Mouse (Mus musculus): ENCODE measurements at regions not wholly inside any gene's neighbourhood (a gene's known extent, or its start where the extent isn't known, plus 50 kb on each side); places are given as distances from the start of the nearest gene placed in this dataset.

DNA sequence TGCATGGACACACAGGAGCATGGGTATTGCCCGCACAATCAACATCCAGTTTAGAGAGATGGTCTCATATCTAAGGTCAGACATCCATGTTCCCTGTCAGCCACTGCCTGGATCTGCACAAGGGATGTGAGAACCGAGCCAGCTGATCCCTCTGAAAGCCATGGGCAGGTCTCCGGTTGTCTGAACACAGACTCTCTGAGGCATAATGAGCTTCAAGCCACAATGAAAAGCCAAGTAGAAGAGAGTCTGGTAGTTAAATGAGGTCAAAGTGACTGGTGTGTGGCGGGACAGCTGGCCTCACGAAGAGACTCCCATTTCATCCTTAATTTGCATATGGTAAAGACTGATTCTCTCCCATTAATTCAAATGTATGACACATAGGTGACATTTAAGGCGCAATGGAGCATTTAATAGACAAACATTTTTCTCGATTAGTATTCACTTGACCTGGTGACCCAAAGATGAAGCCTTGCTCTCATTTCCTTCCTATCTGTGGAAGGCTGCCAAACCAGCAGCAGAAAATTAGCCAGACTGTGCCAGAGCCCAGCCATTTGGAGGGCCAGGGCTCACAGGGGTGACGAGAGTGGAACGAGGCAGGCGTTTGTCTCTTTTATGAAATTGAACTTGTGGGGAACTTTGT lies 132.2 kb downstream of the Rpl14 start:
- Histone ChIP-seq H3K4me3 (no peak overlapping the region), H3K27ac (no peak overlapping the region)
- intact Hi-C loops (cut with DNase I): no loop called here
- DNase-seq (ENCODE audit: extremely low spot score in 1 of 2, low spot score in 2 of 2): no peak
- TF ChIP-seq CTCF (IDR thresholded peaks at IDR 0.05): no peak

DNA sequence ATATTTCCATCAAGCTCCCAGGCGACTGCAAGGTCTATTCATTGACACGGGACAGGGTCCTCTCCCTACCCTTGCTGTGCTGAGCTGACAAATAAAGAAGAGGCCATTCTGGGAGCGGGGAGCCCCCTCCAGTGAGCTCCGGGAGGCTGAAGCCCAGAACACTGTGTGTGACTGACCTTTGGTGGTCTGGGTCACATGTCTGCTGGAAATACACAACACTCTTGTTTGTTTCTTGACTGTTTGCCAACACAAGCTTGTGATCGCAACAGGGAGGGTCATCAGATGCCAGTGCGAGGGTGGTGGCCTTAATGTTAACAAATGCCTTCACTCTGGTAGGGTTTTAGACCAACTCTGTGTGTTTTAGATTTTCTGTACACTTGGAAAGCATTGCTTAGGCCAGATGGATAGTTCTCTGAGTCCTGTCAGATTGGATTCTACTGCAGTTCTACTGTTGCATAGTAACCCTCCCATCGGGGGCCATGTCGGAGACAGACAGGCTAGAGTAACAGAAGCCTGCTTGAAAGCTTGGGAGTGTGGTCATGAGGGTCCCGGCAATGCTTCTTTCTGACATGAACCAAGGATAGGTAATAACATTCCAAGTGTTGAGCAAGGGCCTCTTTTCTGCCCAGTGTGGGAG lies 135.4 kb downstream of the Rpl14 start:
- no peak for DNase-seq (ENCODE audit: extremely low spot score in 1 of 2, low spot score in 2 of 2)
- Histone ChIP-seq H3K27ac (no peak overlapping the region), H3K4me3 (no peak overlapping the region)
- intact Hi-C loops (cut with DNase I): no loop called here
- no peak for TF ChIP-seq CTCF (IDR thresholded peaks at IDR 0.05)

DNA sequence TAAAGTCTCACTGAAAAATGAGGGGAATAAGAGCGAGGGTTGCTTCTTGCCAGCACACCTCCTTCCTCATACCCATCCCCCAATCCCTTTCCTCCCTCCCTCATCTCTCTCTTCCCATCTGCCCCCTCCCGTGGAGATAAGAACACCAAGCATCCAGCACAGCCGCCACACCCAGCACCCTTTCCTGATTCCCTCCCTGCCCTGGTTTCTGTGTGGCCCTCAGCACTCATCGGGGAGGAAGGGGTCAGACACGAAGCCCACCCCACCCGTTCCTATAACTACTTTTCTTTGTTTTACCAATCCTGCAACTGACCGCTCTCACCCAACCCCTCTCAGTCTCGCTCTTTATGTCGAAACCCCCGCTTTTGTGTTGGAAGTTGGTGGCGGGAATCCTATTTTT lies 137.3 kb downstream of the Rpl14 start:
- DNase-seq (ENCODE audit: extremely low spot score in 1 of 2, low spot score in 2 of 2): no peak
- intact Hi-C loops (cut with DNase I): no loop called here
- Histone ChIP-seq H3K27ac (no peak overlapping the region), H3K4me3 (no peak overlapping the region)
- TF ChIP-seq CTCF (IDR thresholded peaks at IDR 0.05): no peak

DNA sequence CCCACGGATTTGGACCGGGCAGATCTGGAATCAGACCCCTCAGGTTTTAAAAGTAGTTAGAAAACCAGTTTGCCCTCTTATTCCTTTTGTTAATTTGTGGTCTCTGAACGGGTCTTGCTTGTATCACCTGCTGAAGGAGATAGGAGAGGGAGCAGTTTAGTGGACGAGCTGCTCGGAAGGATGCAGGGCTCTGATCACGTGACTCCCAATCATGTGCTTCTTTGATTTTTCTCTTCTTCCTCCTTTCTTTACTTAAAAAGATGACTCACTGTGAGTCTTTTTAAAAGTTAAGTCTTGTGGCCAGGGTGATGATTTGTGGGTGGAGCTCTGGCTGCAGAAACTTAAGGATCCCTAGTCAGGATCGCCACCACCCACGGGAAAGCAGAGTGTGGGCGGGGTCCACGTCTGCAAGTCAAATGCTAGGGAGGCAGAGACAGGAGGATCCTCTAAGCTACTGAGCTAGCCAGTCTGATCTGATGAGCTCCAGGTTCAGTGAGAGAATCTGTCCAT lies 138.0 kb downstream of the Rpl14 start:
- H3K27ac ChIP-seq: no peak overlapping the region
- H3K4me3 ChIP-seq: no peak overlapping the region
- no peak for DNase-seq (ENCODE audit: extremely low spot score in 1 of 2, low spot score in 2 of 2)
- intact Hi-C loops (cut with DNase I): no loop called here
- no peak for TF ChIP-seq CTCF (IDR thresholded peaks at IDR 0.05)

DNA sequence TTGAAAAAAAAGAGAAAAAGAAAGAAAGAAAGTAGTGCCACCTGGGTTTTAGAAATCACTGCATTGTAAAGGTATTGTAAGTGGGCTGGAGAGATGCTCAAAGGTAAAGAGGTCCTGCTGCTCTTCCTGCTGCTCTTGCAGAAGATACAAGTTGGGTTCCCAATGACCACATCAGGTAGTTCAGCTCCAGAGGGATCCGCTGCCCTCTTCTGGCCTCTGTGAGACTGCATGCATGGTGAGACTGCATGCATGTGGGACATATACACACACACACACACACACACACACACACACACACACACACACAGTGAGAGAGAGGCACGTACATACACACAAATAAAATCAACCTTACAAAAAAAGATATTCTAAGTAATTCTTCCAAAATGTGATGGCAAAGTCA lies 141.7 kb downstream of the Rpl14 start:
- no peak overlapping the region for H3K4me3 ChIP-seq
- no peak for TF ChIP-seq CTCF (IDR thresholded peaks at IDR 0.05)
- DNase-seq (ENCODE audit: extremely low spot score in 1 of 2, low spot score in 2 of 2): no peak
- intact Hi-C loops (cut with DNase I): no loop called here
- H3K27ac ChIP-seq: no peak overlapping the region

DNA sequence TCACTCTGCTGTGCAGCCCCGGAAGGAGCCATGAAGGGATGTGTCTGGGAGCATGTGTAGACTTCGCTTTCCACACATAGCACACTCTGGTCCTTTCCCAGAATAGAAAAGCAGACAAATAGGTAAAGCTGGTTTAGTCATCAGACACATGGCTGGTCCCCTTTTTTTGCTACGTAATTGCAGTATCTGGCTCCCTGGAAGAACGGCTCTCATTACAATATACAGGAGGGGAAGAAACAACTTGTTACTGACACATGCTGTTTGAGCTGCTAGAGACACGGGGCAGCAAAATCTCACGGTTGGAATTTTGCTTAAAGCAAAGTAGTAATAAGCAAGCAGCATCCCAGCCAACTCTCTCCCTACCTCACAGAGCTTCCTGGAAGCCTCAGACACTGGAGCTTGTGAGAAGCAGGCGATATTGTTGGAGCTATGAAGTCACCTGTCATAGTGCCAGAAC lies 144.4 kb downstream of the Rpl14 start:
- peak in 1 of 2 experiments; percentile 19 for DNase-seq (ENCODE audit: extremely low spot score in 1 of 2, low spot score in 2 of 2)
- Histone ChIP-seq H3K27ac (peak overlapping the region; percentile 51; the same call in 1 of the 2 replicates), H3K4me3 (no peak overlapping the region)
- intact Hi-C loops (cut with DNase I): loop anchor here (2.0 kb wide), 1 partner anchor 153 kb away; no protein-coding TSS in a partner anchor
- TF ChIP-seq CTCF (IDR thresholded peaks at IDR 0.05): no peak

DNA sequence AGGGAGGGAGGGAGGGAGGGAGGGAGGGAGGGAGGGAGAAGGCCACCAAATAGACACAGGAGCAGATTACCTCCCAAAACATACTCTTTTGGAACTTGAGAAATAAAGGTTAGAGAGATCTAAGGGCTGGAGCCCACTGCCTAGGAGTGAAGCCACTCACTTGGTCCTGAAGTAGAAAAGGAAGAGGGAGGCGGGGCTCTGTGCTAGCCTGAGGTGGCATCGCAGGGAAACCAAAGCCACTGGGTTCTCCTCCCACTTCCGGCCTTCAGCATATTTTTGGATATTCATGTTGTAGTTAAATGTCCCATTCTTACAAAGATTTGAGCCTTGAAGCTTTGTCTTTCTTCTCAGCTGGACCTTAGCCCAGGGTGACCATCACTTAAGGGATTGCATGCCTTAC lies 147.6 kb downstream of the Rpl14 start:
- Histone ChIP-seq H3K27ac (no peak overlapping the region), H3K4me3 (no peak overlapping the region)
- intact Hi-C loops (cut with DNase I): no loop called here
- no peak for DNase-seq (ENCODE audit: extremely low spot score in 1 of 2, low spot score in 2 of 2)
- no peak for TF ChIP-seq CTCF (IDR thresholded peaks at IDR 0.05)

DNA sequence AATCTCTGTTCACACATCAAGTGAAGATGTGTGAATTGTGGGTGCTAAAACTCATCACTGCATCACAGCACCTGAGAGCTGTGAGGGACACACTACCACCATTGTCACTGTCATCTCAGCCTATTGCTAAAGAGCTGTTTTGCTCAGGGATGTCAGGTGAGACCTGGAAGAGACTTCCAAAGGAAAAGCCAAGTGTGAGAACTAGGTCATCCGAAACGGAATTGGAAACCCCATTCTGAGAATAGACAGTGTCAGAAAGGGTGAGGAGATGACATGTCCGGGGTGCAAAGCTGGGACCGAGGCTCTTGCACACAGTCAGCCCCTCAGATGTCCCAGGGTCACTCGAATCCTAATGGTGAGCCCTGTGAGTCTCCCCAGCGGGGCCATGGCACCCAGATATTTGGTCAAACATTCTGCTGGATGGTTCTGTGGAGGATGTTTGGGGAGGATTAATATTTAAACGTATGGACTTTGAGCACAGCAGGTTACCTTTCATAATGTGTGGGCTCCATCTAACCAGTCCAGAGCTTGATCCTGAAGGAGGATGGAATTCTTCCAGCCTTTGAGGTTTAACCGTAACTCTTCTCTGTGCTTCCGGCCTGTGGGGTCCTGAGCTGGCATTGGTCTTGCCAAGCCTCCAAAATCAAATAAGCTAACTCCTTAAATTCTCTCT lies 150.3 kb downstream of the Rpl14 start:
- DNase-seq (ENCODE audit: extremely low spot score in 1 of 2, low spot score in 2 of 2): no peak
- intact Hi-C loops (cut with DNase I): no loop called here
- Histone ChIP-seq H3K27ac (no peak overlapping the region), H3K4me3 (no peak overlapping the region)
- no peak for TF ChIP-seq CTCF (IDR thresholded peaks at IDR 0.05)

DNA sequence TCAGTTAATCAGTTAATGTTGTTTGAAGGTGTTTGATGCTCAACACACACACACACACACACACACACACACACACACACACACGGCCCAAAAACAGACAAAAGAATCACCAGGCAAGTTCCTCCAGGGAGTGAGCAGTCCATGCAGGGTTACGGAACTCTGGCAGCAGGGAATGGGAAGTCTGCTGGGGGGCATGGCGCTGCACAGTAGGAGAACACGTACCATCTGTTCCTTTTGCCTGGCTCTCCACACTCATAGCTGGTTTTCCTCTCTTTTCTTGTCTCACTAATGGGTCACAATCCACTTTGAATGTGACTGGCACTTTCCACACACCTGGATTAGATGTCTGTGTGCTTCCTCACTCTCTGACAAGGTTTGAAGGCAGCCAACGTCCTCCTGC lies 151.8 kb downstream of the Rpl14 start:
- intact Hi-C loops (cut with DNase I): no loop called here
- no peak for TF ChIP-seq CTCF (IDR thresholded peaks at IDR 0.05)
- no peak for DNase-seq (ENCODE audit: extremely low spot score in 1 of 2, low spot score in 2 of 2)

DNA sequence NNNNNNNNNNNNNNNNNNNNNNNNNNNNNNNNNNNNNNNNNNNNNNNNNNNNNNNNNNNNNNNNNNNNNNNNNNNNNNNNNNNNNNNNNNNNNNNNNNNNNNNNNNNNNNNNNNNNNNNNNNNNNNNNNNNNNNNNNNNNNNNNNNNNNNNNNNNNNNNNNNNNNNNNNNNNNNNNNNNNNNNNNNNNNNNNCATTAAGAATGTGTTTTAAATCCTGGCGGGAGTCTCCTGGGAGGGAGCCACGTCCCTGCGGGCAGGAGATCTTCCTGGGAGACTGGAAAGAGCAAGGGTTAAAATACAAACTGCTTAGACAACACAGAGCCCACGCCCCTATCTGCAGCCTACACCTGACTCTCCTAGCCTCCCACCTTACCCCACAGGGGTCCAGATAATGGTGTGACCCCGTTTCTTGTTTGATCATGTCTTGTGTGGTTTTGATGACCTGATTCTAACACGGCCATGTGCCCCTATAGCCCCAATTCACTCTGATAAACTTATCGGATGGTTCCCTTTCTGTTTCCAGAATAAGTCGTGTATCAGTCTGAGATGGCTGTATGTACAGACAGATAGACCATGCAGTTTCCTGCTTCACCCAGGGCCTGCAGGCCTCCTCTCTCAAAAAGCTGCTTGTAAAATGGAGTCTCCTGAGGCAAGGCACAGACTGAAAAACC lies 160.8 kb downstream of the Rpl14 start:
- TF ChIP-seq CTCF (IDR thresholded peaks at IDR 0.05): no peak
- no peak for DNase-seq (ENCODE audit: extremely low spot score in 1 of 2, low spot score in 2 of 2)
- intact Hi-C loops (cut with DNase I): no loop called here
- no peak overlapping the region for H3K27ac ChIP-seq
- no peak overlapping the region for H3K4me3 ChIP-seq

More for the DNA sequence above, 151.8 kb downstream of the Rpl14 start:
- H3K4me3 ChIP-seq: no peak overlapping the region
- H3K27ac ChIP-seq: no peak overlapping the region

DNA sequence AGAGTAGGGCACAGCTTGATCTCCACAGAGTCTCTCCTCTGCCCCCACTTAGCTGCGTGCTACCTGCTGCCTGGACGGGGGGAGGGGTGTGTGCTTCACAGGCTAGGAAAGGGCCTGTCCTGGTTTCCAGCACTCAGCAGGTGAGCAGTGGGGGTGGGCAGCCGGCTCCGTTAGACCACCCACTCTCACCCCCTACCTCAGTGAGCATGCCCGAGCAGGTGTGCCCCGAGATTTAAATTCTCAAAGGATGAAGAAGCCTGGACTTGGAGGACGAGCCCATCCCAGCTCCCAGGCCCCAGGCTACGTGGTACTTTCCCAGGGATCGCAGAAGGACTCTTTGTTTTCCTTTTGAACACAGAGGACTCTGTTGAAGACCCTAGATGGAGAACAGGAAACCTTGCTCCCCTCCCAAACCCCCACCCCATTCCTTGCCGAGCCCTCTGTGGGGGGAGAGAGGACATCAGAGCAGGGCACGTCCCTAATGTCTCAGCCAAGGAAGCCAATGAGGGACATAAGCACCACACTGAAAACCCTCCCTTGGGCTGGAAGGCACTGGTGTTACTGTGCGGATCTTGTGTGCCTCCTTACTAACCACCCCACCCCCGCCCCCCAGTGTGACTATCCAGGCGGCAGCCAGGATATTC lies 161.5 kb downstream of the Rpl14 start:
- H3K27ac ChIP-seq: no peak overlapping the region
- intact Hi-C loops (cut with DNase I): no loop called here
- no peak overlapping the region for H3K4me3 ChIP-seq
- no peak for TF ChIP-seq CTCF (IDR thresholded peaks at IDR 0.05)
- DNase-seq (ENCODE audit: extremely low spot score in 1 of 2, low spot score in 2 of 2): no peak
